Mouse (Mus musculus) myocyte (in vitro differentiated cells): ENCODE data around the gene Trim17.

ENCODE experiments used
- CEBPB ChIP-seq: IDR thresholded peaks from 2 replicates; pipeline ENCODE4 v1.6.1; 2011; ENCODE audit warnings: mild to moderate bottlenecking, moderate library complexity; ENCODE audit not compliant: poor library complexity, insufficient read depth, severe bottlenecking
- E2F4 ChIP-seq: IDR thresholded peaks from one replicate; pipeline ENCODE4 v1.6.1; 2011; ENCODE audit warnings: mild to moderate bottlenecking, control low read depth, moderate library complexity; ENCODE audit not compliant: insufficient read depth
- MYOD1 ChIP-seq, 3 experiments: IDR thresholded peaks; one replicate each; pipeline ENCODE4 v1.6.1; 2011; ENCODE audit warnings: control low read depth in 2 of 3, low read depth in 2 of 3, mild to moderate bottlenecking in 2 of 3, moderate library complexity in 1 of 3; ENCODE audit not compliant: insufficient read length in 2 of 3, control insufficient read depth in 1 of 3
- MYOG ChIP-seq, 3 experiments: IDR thresholded peaks; one replicate each; pipeline ENCODE4 v1.6.1; 2011; ENCODE audit warnings: control low read depth in 2 of 3, low read depth in 2 of 3, mild to moderate bottlenecking in 2 of 3; ENCODE audit not compliant: insufficient read length in 2 of 3, control insufficient read depth in 1 of 3, insufficient read depth in 1 of 3
- POLR2A ChIP-seq: IDR thresholded peaks from one replicate; pipeline ENCODE4 v1.6.1; 2011; ENCODE audit warnings: low read depth, mild to moderate bottlenecking, control low read depth, moderate library complexity; ENCODE audit not compliant: insufficient read length
- POLR2AphosphoS2 ChIP-seq: IDR thresholded peaks from one replicate; pipeline ENCODE4 v1.6.1; 2011; ENCODE audit warnings: low read depth, control low read depth; ENCODE audit not compliant: insufficient read length
- REST ChIP-seq: IDR thresholded peaks from one replicate; pipeline ENCODE4 v1.6.1; 2011; ENCODE audit warnings: mild to moderate bottlenecking, control low read depth, moderate library complexity; ENCODE audit not compliant: insufficient read depth, insufficient read length
- SRF ChIP-seq: IDR thresholded peaks from one replicate; pipeline ENCODE4 v1.6.1; 2011; ENCODE audit warnings: low read depth; ENCODE audit not compliant: control insufficient read depth, insufficient read length
- TCF12 ChIP-seq: IDR thresholded peaks from one replicate; pipeline ENCODE4 v1.6.1; 2011; ENCODE audit warnings: mild to moderate bottlenecking, control low read depth; ENCODE audit not compliant: poor library complexity, insufficient read depth, severe bottlenecking
- USF1 ChIP-seq: IDR thresholded peaks from one replicate; pipeline ENCODE4 v1.6.1; 2011; ENCODE audit warnings: low read depth, mild to moderate bottlenecking, control low read depth, moderate library complexity

DNA sequence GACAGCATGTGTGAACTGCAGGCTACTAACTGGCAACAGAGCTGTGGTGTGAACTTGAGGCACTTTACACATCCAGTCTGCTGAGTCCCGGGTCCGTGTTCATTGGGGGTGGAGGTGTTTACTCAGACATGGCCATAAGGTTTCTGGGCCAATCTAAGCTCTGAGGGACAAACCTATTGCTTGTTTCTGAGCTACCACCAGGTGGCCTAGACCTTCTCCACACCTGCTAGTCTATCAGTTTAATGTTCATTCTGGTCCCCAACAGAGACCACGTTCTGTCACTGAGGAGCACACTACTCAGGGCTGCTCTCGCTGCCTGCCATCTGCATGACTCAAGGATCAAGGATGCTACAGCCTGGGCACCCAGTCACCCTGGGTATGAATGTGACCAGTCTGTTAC lies 22.9 kb upstream of the Trim17 start:
- no peak for TF ChIP-seq POLR2A
- no peak for TF ChIP-seq POLR2AphosphoS2
- no peak for TF ChIP-seq SRF
- no peak for TF ChIP-seq USF1
- TF ChIP-seq CEBPB = no peak
- TF ChIP-seq REST = no peak
- no peak for TF ChIP-seq MYOD1 (IDR thresholded peaks at IDR 0.05; ENCODE audit: control insufficient read depth in 1 of 3, insufficient read length in 2 of 3, low read depth in 2 of 3)
- no peak for TF ChIP-seq MYOG (IDR thresholded peaks at IDR 0.05; ENCODE audit: control insufficient read depth in 1 of 3, insufficient read depth in 1 of 3, insufficient read length in 2 of 3, low read depth in 2 of 3)
- no peak for TF ChIP-seq E2F4
- TF ChIP-seq TCF12 = no peak
